Mouse (Mus musculus) left cerebral cortex, postnatal 36 days (tissue): ENCODE data around the gene Ccdc81. TPM values are rescaled to one million over a fixed set of nuclear protein-coding genes. Genes with fewer than 3 reads are reported as not detected.
A peak's percentile ranks its signal among the peaks of the same experiment; 100 is the strongest.

Experiments used
- DNase-seq, 2 experiments: peaks; one replicate each; pipeline ENCODE4 v3.0.0; 2021 to 2022; ENCODE audit warnings: low spot score in 2 of 2, mixed read lengths in 1 of 2
- intact Hi-C: fragments of 180-260 bp; cut with DNase I; formaldehyde crosslinking; loops from one replicate; pipeline ENCODE4 v1.15.1; 2025
- total RNA-seq, 2 experiments: library from RNA; stranded (reverse); gene quantifications; 2 replicates each; pipeline ENCODE4 v1.2.3; 2021

The Ccdc81 gene
- total RNA-seq, 2 experiments from 2014 or later = 0.25 to 0.70 TPM

DNA sequence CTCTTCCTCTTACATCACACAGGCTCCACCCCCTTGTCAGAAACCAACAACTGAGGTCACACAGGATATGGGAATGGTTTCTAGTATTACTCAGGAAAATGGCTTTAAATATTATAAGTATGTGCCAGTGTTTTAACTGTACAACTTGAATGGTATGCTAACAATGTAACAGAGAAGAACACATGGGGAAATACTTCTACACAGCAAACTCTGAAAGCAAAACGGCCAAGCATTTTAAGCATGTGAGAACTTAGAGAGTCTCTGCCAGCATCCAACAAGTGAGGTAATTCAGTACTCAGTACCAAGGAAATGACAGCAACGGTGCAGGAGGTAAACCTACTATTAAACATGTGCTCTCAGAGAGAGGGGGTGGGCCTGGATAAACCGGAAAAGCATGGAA, 18.9 kb downstream of the Ccdc81 start:
- DNase-seq = no peak
- intact Hi-C loops = no loop called here

DNA sequence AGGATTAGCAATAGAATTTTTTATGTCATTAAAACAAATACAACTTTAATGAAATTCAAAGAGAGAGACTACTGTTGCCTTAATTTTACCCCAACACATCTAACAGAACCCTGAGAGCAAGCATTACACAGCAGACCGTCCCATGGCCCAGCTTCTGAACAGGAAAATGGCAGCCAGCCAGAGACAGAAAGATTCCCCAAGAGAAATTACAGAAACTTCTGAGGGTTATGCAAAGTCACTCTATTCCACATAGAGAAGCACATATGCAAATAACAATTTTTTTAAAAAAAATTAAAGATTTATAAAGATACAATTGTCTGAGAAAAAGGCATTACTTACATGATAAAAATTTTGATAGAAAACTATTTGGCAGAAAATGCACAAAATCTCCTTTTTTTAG, 23.7 kb downstream of the Ccdc81 start:
- DNase-seq = no peak
- intact Hi-C loops = no loop called here

DNA sequence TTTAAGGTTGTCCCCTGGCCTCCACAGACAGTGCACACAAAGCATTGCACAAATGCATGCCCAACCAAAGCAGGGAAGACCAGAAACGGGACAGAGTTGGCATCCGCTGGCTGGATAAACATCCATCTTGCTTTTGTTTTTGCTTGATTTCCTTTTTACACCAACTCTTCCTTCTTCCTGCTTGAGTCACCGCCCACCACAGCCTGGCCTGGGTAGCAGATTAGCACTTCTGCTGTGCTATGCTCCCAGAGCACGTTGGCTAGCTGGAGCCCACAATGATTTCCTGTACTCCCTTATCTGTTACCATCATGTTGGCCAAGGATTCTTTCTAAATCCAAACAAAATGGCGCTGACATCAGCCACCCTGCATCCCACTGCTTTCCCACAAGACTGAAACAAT, 36.2 kb downstream of the Ccdc81 start:
- no peak for DNase-seq
- intact Hi-C loops = no loop called here

- no peak for DNase-seq
- intact Hi-C loops = no loop called here
Observed at GRCm38 (mm10) chr7:89864769-89865168, 38.7 kb downstream of the Ccdc81 start.

DNA sequence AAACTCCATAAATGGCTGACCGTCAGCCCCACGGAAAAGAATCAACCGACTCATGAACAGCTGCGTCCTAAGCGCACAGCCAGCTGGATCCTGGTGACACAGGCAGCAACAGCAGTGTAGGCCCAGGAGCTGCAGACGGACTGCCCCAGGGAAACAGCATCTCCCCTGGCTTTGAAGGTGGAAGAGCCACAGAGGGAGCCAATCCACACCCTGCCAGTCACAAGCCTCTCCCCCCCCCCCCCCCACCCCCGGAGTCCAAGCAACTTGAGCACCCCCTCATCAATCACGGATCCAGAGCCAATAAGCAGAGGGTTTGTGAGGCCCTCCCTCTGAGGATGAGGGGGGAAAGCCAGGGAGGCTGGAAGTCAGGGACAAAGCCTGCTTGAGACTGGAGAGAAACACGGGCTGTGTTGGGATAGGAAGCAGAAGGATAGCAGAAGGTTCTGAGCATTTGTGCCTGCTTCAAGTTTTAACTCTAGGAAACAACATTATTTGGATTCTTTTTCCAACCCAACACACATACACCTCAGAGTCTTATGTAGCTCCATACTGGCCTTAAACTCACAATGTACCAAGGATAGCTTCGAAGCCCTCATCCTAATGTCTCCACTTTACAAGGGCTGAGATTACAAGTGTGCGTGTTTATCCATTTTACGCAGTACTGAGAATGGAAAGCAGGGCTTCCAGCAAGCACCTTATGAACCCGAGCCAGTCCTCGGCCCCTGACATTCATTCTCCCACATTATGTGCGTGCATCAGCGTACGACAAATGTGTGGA, 46.8 kb downstream of the Ccdc81 start:
- DNase-seq = no peak
- intact Hi-C loops = no loop called here

- intact Hi-C loops = no loop called here
- DNase-seq = no peak
Observed at GRCm38 (mm10) chr7:89855196-89855595, 48.2 kb downstream of the Ccdc81 start.

- intact Hi-C loops = no loop called here
- no peak for DNase-seq
Observed at GRCm38 (mm10) chr7:89853131-89853530, 50.3 kb downstream of the Ccdc81 start.

- intact Hi-C loops = no loop called here
- DNase-seq = no peak
Observed at GRCm38 (mm10) chr7:89852158-89853095, 51.0 kb downstream of the Ccdc81 start.

DNA sequence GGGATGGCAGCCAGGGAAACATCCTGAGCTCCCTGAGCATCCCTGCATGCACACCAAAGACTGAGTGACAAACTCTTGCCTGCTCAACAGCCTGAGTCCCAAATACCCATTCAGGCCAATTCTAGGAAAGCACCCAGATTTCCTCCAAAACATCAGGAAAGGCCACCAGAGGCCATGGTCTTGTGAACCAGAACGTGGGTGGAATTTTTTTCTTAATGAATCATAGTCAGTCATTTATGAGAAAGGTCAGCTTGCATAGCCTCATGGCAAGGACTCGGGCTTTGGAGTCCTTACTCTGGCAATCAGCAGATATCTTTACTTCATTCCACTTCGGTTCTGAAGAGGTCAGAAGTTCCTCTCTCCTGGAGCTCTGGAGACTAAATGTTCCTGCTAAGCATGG, 52.9 kb downstream of the Ccdc81 start:
- intact Hi-C loops = no loop called here
- no peak for DNase-seq

GRCm38 (mm10) chr7:89845669-89846068, 57.8 kb downstream of the Ccdc81 start:
- DNase-seq = no peak
- intact Hi-C loops = no loop called here

DNA sequence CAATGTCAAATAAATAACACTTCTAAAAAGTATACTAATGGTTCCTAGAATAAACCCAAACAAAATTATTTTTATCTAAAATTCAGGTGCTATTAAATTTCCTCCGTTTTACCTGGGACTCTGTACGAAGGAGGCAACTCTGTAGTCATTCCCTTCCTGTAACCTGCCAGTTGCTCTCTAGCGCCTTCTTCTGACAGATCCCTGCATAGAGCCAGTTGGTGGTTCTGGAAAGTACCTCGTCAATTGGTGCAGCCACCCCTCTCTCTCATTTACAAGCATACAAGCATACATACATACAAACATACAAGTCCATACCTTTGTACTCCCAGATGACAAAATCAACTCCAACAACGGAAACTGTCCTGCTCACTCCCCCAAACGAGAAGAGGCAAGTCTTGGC, 59.9 kb downstream of the Ccdc81 start:
- intact Hi-C loops = loop anchor here (2.0 kb wide), 1 partner anchor 343 kb away; no protein-coding TSS in a partner anchor
- no peak for DNase-seq

DNA sequence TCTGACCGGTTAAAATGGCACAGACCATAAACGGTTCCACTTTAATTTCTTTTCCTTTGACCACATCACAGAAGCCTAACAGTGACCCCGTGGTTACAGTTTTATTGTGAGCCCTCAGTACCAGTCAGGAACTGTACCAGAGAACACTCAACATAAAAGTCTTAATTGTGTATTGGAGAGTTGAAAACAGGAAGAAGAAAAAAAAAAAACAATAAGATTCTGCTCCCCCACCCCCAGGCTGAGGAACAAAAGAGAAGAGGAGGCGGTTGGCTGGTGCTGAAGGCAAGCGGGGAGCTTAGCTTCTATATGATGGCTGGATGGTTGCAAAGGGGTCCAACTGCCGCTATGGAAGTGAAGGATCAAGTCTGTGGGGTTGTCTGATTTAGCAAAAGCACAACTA, 60.3 kb downstream of the Ccdc81 start:
- intact Hi-C loops = loop anchor here (2.0 kb wide), 1 partner anchor 342 kb away; no protein-coding TSS in a partner anchor
- no peak for DNase-seq

- intact Hi-C loops = loop anchor here (2.0 kb wide), 1 partner anchor 342 kb away; no protein-coding TSS in a partner anchor
- no peak for DNase-seq
Observed at GRCm38 (mm10) chr7:89842404-89842715, 61.1 kb downstream of the Ccdc81 start.

DNA sequence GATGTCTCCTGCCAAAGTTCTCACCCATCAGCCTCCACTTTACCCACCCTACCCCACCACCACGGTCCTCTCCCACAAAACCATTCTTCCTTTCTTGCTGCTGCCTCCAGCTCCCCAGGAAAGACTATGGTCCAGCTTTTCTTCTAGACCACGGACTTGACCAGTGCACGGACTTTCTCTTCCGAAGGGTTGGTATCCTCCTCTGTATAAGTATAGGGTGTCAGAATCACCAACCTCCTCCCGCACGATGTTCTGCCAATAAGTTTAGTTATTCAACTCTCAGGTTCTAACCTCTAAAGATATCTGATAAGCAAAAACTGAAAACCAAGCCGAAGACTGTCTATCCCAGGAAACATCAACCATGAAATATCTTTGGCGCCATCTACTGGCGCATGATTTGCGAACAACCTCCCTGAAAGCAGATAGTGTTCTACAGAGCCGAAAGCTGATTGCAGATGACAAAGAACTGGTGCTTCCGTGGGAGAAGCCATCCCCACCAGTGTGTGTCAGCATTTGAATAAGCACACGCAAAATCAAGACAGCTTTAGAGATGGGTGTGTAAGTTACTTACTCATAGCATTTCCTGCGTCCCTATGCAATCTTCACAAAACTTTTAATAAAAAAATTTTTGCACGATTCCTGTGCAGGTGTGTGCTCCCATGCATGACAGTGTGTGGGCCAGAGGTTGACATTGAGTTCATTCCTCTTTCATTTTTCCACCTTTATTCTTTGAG, 61.6 kb downstream of the Ccdc81 start:
- peak; percentile 81 to 83 for DNase-seq
- intact Hi-C loops = loop anchor here (2.0 kb wide), 1 partner anchor 341 kb away; no protein-coding TSS in a partner anchor

GRCm38 (mm10) chr7:89839721-89840120, 63.7 kb downstream of the Ccdc81 start:
- intact Hi-C loops = loop anchor here (10.0 kb wide), 1 partner anchor 215 kb away; no protein-coding TSS in a partner anchor
- DNase-seq = no peak

DNA sequence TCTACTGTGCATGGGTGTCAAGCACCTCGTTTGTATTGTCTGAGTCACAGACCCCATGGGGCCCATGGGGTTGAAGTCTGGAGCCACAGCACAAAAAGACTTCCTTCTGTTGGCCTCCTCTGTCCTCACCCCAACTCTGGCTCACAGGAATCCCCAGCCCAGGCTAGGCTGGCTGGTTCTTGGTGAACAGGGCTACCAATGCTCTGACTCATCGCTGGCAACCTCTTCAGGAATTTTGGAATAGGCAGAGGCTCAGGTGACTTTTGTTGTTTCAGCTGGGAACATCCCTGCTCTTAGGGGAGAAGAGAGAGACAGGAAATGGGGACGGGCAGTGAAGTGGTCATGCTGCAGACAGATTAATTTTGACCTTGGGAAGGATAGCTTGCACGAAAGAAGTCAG, 65.6 kb downstream of the Ccdc81 start:
- intact Hi-C loops = loop anchor here (10.0 kb wide), 1 partner anchor 213 kb away; no protein-coding TSS in a partner anchor
- DNase-seq = no peak

GRCm38 (mm10) chr7:89836676-89837075, 66.8 kb downstream of the Ccdc81 start:
- intact Hi-C loops = loop anchor here (10.0 kb wide), 1 partner anchor 212 kb away; no protein-coding TSS in a partner anchor
- DNase-seq = no peak

DNA sequence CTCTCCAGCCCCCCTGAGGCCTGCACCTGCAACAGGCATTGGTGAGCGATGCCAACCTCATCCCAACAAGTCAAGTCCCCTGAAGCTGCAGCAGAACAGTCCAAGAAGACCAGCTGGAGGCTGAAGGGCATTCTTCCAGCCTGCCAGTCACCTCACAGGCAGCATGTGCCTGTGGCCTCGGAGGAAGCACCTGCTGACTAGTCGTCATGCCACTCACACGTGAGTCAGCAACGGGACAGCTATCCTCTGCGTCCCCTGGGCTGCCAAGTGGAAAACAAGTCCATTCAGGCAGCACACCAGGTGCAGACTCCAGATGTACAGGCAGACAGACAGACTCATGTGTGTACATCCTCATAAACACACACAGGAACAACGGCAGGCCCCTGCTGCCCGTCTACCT, 67.9 kb downstream of the Ccdc81 start:
- intact Hi-C loops = loop anchor here (10.0 kb wide), 1 partner anchor 211 kb away; no protein-coding TSS in a partner anchor
- no peak for DNase-seq

GRCm38 (mm10) chr7:89833521-89833920, 69.9 kb downstream of the Ccdc81 start:
- intact Hi-C loops = loop anchor here (10.0 kb wide), 1 partner anchor 209 kb away; no protein-coding TSS in a partner anchor
- no peak for DNase-seq

DNA sequence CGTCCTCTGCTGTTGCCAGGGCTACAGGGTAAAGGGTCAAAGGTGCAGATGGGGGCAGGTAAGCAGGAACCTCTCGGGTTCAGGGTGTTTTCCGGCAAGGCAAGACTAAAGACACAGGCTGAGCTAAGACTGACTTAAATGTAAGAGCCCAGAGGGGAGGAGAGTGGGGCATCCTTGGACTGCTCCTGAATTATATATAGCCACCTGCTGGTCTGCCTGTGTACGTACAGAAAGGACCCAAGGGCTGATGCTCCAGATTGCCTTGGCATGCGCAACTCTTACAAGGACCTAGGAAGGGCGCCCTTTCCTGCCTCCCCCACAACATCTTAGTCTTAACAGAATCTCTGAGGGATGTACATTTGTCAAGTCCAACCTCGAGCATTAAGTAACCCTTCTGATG, 74.2 kb downstream of the Ccdc81 start:
- intact Hi-C loops = no loop called here
- DNase-seq = no peak
